Mouse (Mus musculus) CH12.LX (cell line): Measurements from ENCODE around the gene Cabp1.

Source experiments
- BHLHE40 ChIP-seq: IDR thresholded peaks from 2 replicates; pipeline ENCODE4 v1.6.1; 2011; ENCODE audit warnings: mild to moderate bottlenecking, low read depth, low read length, improper control_type of control experiment
- CHD2 ChIP-seq: IDR thresholded peaks from 2 replicates; pipeline ENCODE4 v1.6.1; 2011; ENCODE audit warnings: low read length, improper control_type of control experiment
- CTCF ChIP-seq, 2 experiments: IDR thresholded peaks in 1 of 2; conservative IDR thresholded peaks in 1 of 2; 2 replicates each; pipeline ENCODE4 v1.5.1; 2011 to 2012; ENCODE audit warnings: low read depth in 2 of 2, low read length in 2 of 2, improper control_type of control experiment in 1 of 2, inconsistent platforms in 1 of 2, mild to moderate bottlenecking in 1 of 2, moderate library complexity in 1 of 2
- ELF1 ChIP-seq: IDR thresholded peaks from 2 replicates; pipeline ENCODE4 v1.6.1; 2014; ENCODE audit warnings: low read depth, mild to moderate bottlenecking, inconsistent platforms, low read length, improper control_type of control experiment
- ETS1 ChIP-seq: conservative IDR thresholded peaks from 2 replicates; pipeline ENCODE4 v1.6.1; 2012; ENCODE audit warnings: low read depth, mild to moderate bottlenecking, inconsistent platforms, low read length, improper control_type of control experiment, moderate library complexity
- GABPA ChIP-seq: IDR thresholded peaks from 2 replicates; pipeline ENCODE4 v1.6.1; 2012; ENCODE audit warnings: low read depth, low read length, improper control_type of control experiment, inconsistent platforms; ENCODE audit not compliant: insufficient replicate concordance
- HCFC1 ChIP-seq: IDR thresholded peaks from 2 replicates; pipeline ENCODE4 v1.6.1; 2012; ENCODE audit warnings: low read depth, mild to moderate bottlenecking, inconsistent platforms, low read length, improper control_type of control experiment
- MAX ChIP-seq: IDR thresholded peaks from 2 replicates; pipeline ENCODE4 v1.6.1; 2011; ENCODE audit warnings: low read length, improper control_type of control experiment
- POLR2A ChIP-seq: IDR thresholded peaks from 2 replicates; pipeline ENCODE4 v1.6.1; 2011; ENCODE audit warnings: low read depth, mild to moderate bottlenecking, improper control_type of control experiment, low read length
- SIN3A ChIP-seq: IDR thresholded peaks from 2 replicates; pipeline ENCODE4 v1.6.1; 2012; ENCODE audit warnings: low read length, improper control_type of control experiment, inconsistent platforms
- TBP ChIP-seq: conservative IDR thresholded peaks from 2 replicates; pipeline ENCODE4 v1.6.1; 2011; ENCODE audit warnings: low read depth, low read length, improper control_type of control experiment
- USF2 ChIP-seq: conservative IDR thresholded peaks from 2 replicates; pipeline ENCODE4 v1.6.1; 2011; ENCODE audit warnings: low read depth, low read length, improper control_type of control experiment
- ZKSCAN1 ChIP-seq: IDR thresholded peaks from 2 replicates; pipeline ENCODE4 v1.6.1; 2012; ENCODE audit warnings: low read depth, inconsistent platforms, low read length, improper control_type of control experiment, borderline replicate concordance

DNA sequence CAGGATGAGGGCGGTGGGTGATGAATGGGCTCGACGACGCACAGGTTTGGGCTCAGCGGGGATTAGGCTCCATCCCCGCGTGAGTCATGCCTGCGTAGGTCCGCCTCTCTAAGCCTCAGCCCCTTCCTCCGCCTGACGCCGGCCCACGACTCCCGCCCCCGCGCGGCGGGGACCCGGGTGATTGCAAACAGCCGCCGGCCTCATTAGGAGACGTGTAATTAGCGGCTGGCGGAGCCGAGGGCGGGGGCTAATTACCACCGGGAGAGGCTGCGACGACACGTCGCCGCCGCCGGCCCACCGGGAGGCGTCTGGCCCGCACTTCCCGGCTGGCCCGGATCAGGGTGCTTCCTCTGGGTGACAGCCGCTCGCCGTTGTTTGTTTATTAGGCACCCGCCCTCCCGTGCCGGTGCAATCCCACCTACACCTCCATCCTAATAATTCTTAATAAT is 41.2 kb upstream of the Cabp1 start:
- TF ChIP-seq CHD2, result no peak
- TF ChIP-seq BHLHE40, result no peak
- TF ChIP-seq POLR2A, result no peak
- no peak for TF ChIP-seq CTCF (conservative IDR thresholded peaks at IDR 0.05 in 1 of 2, IDR thresholded peaks at IDR 0.05 in 1 of 2; ENCODE audit: low read depth in 2 of 2, low read length in 2 of 2)
- no peak for TF ChIP-seq HCFC1
- TF ChIP-seq SIN3A, result no peak
- TF ChIP-seq USF2, result no peak
- no peak for TF ChIP-seq MAX
- no peak for TF ChIP-seq TBP
- no peak for TF ChIP-seq GABPA
- TF ChIP-seq ETS1, result no peak
- no peak for TF ChIP-seq ELF1
- TF ChIP-seq ZKSCAN1, result no peak
